Mouse (Mus musculus): Measurements from ENCODE around the gene Pdlim3. TPM values are rescaled to one million over a fixed set of nuclear protein-coding genes. Genes with fewer than 3 reads are reported as not detected.
"Not testable (repeated sequence)": the region's sequence is repeated elsewhere in the genome, so short reads cannot be mapped to it uniquely, and the experiment has no call there.

The Pdlim3 gene
- polyA plus RNA-seq (2012; rRNA removed) = 30.8 and 63.1 TPM in 2 replicates

- peak; percentile 58 for DNase-seq
- under 1% methylated on average over 22 of the region's 22 CpGs for WGBS
- Histone ChIP-seq H3K4me1 (ENCODE audit: control insufficient read depth, insufficient read depth, low read length) (peaks cover 4% of the 10 kb centered on the region), H3K4me3 (replicated peaks; ENCODE audit: extremely low read depth, low read depth, low read length) (peak within 1 kb of the TSS; percentile 66)
- TF ChIP-seq CTCF (IDR thresholded peaks at IDR 0.05; ENCODE audit: insufficient read depth, low read length) (no peak), POLR2A (IDR thresholded peaks at IDR 0.05; ENCODE audit: borderline replicate concordance, extremely low read depth, low read depth, low read length) (peak; percentile 54; the same call in 1 of the 2 replicates)
Measured at GRCm38 (mm10) chr8:45885202-45885685, at the start of gene Pdlim3. Gene Pdlim3, plus strand, starts transcription at chr8:45885461.

- no peak overlapping the region for H3K4me3 ChIP-seq (replicated peaks; ENCODE audit: extremely low read depth, low read depth, low read length)
Measured at GRCm38 (mm10) chr8:45843306-45843705, 42.0 kb upstream of the Pdlim3 start.

GRCm38 (mm10) chr8:45844097-45844885, 41.0 kb upstream of the Pdlim3 start:
- Histone ChIP-seq H3K4me3 (replicated peaks; ENCODE audit: extremely low read depth, low read depth, low read length) (no peak overlapping the region), H3K4me1 (ENCODE audit: control insufficient read depth, insufficient read depth, low read length) (no peaks in the 10 kb centered on the region)
- no peak for TF ChIP-seq POLR2A (IDR thresholded peaks at IDR 0.05; ENCODE audit: borderline replicate concordance, extremely low read depth, low read depth, low read length)
- no peak for TF ChIP-seq CTCF (IDR thresholded peaks at IDR 0.05; ENCODE audit: insufficient read depth, low read length)
- no peak for DNase-seq
- WGBS = 50% methylated on average over 6 of the region's 6 CpGs

More at GRCm38 (mm10) chr8:45843306-45843705, 42.0 kb upstream of the Pdlim3 start:
- DNase-seq = no peak
- TF ChIP-seq POLR2A (IDR thresholded peaks at IDR 0.05; ENCODE audit: borderline replicate concordance, extremely low read depth, low read depth, low read length) (no peak), CTCF (IDR thresholded peaks at IDR 0.05; ENCODE audit: insufficient read depth, low read length) (no peak)
- WGBS = 88% methylated on average over 5 of the region's 5 CpGs
- no peaks in the 10 kb centered on the region for H3K4me1 ChIP-seq (ENCODE audit: control insufficient read depth, insufficient read depth, low read length)

- 41% methylated on average over 14 of the region's 14 CpGs for WGBS
- Histone ChIP-seq H3K4me1 (ENCODE audit: control insufficient read depth, insufficient read depth, low read length) (no peaks in the 10 kb centered on the region), H3K4me3 (replicated peaks; ENCODE audit: extremely low read depth, low read depth, low read length) (no peak overlapping the region)
- TF ChIP-seq CTCF (IDR thresholded peaks at IDR 0.05; ENCODE audit: insufficient read depth, low read length) (no peak), POLR2A (IDR thresholded peaks at IDR 0.05; ENCODE audit: borderline replicate concordance, extremely low read depth, low read depth, low read length) (no peak)
- no peak for DNase-seq
Measured at GRCm38 (mm10) chr8:45844911-45845481, 40.3 kb upstream of the Pdlim3 start.

- Histone ChIP-seq H3K4me3 (replicated peaks; ENCODE audit: extremely low read depth, low read depth, low read length) (no peak overlapping the region), H3K4me1 (ENCODE audit: control insufficient read depth, insufficient read depth, low read length) (no peaks in the 10 kb centered on the region)
- WGBS = 71% methylated on average over 4 of the region's 4 CpGs
- DNase-seq = no peak
- TF ChIP-seq POLR2A (IDR thresholded peaks at IDR 0.05; ENCODE audit: borderline replicate concordance, extremely low read depth, low read depth, low read length) = no peak
- no peak for TF ChIP-seq CTCF (IDR thresholded peaks at IDR 0.05; ENCODE audit: insufficient read depth, low read length)
Measured at GRCm38 (mm10) chr8:45845906-45846305, 39.4 kb upstream of the Pdlim3 start.

GRCm38 (mm10) chr8:45855118-45855517, 30.1 kb upstream of the Pdlim3 start:
- no peak for TF ChIP-seq POLR2A (IDR thresholded peaks at IDR 0.05; ENCODE audit: borderline replicate concordance, extremely low read depth, low read depth, low read length)
- no peak for TF ChIP-seq CTCF (IDR thresholded peaks at IDR 0.05; ENCODE audit: insufficient read depth, low read length)
- H3K4me1 ChIP-seq (ENCODE audit: control insufficient read depth, insufficient read depth, low read length) = peaks cover 2% of the 10 kb centered on the region
- 55% methylated on average over 4 of the region's 4 CpGs for WGBS
- H3K4me3 ChIP-seq (replicated peaks; ENCODE audit: extremely low read depth, low read depth, low read length) = no peak overlapping the region
- DNase-seq = no peak

GRCm38 (mm10) chr8:45857734-45858133, 27.5 kb upstream of the Pdlim3 start:
- no peak for DNase-seq
- WGBS = 63% methylated on average over 5 of the region's 5 CpGs
- Histone ChIP-seq H3K4me3 (replicated peaks; ENCODE audit: extremely low read depth, low read depth, low read length) (no peak overlapping the region), H3K4me1 (ENCODE audit: control insufficient read depth, insufficient read depth, low read length) (peaks cover 2% of the 10 kb centered on the region)
- no peak for TF ChIP-seq POLR2A (IDR thresholded peaks at IDR 0.05; ENCODE audit: borderline replicate concordance, extremely low read depth, low read depth, low read length)
- TF ChIP-seq CTCF (IDR thresholded peaks at IDR 0.05; ENCODE audit: insufficient read depth, low read length) = no peak

- no peak for DNase-seq
- no peak for TF ChIP-seq POLR2A (IDR thresholded peaks at IDR 0.05; ENCODE audit: borderline replicate concordance, extremely low read depth, low read depth, low read length)
- TF ChIP-seq CTCF (IDR thresholded peaks at IDR 0.05; ENCODE audit: insufficient read depth, low read length) = no peak
- no peak overlapping the region for H3K4me3 ChIP-seq (replicated peaks; ENCODE audit: extremely low read depth, low read depth, low read length)
- 44% methylated on average over 9 of the region's 9 CpGs for WGBS
- peaks cover 2% of the 10 kb centered on the region for H3K4me1 ChIP-seq (ENCODE audit: control insufficient read depth, insufficient read depth, low read length)
Measured at GRCm38 (mm10) chr8:45858391-45858790, 26.9 kb upstream of the Pdlim3 start.

- H3K4me3 ChIP-seq (replicated peaks; ENCODE audit: extremely low read depth, low read depth, low read length); H3K4me1 ChIP-seq (ENCODE audit: control insufficient read depth, insufficient read depth, low read length); DNase-seq: not testable (repeated sequence)
- 50% methylated on average over 11 of the region's 11 CpGs for WGBS
Measured at GRCm38 (mm10) chr8:45871587-45871986, 13.7 kb upstream of the Pdlim3 start.

- H3K4me3 ChIP-seq (replicated peaks; ENCODE audit: extremely low read depth, low read depth, low read length) = no peak overlapping the region
- TF ChIP-seq CTCF (IDR thresholded peaks at IDR 0.05; ENCODE audit: insufficient read depth, low read length) = no peak
- no peak for TF ChIP-seq POLR2A (IDR thresholded peaks at IDR 0.05; ENCODE audit: borderline replicate concordance, extremely low read depth, low read depth, low read length)
- peaks cover 6% of the 10 kb centered on the region; the same call in 1 of the 2 replicates for H3K4me1 ChIP-seq (ENCODE audit: control insufficient read depth, insufficient read depth, low read length)
- WGBS = 66% methylated on average over 7 of the region's 7 CpGs
- DNase-seq = no peak
Measured at GRCm38 (mm10) chr8:45872077-45872476, 13.2 kb upstream of the Pdlim3 start.
